Mouse (Mus musculus) embryonic fibroblast, embryonic 13.5 days (primary cell): ENCODE measurements around the gene 1190002N15Rik.

Source experiments
- CTCF ChIP-seq: IDR thresholded peaks from 2 replicates; pipeline ENCODE4 v1.5.1; 2011; ENCODE audit warnings: mild to moderate bottlenecking, control low read depth, low read length, moderate library complexity, borderline replicate concordance; ENCODE audit not compliant: insufficient read depth
- POLR2A ChIP-seq: IDR thresholded peaks from 2 replicates; pipeline ENCODE4 v1.6.1; 2011; ENCODE audit warnings: low read depth, mild to moderate bottlenecking, control low read depth, low read length, moderate library complexity

- TF ChIP-seq POLR2A, result no peak
- TF ChIP-seq CTCF, result no peak
Measured at GRCm38 (mm10) chr9:94536261-94536905, 1.5 kb downstream of the 1190002N15Rik start.
